Mouse (Mus musculus) stomach, postnatal 0 days (tissue): ENCODE results near the gene Chchd3.

ENCODE experiments used
- CTCF ChIP-seq: IDR thresholded peaks from 2 replicates; pipeline ENCODE4 v1.5.1; 2016; ENCODE audit warnings: antibody characterized with exemption, low read depth, mild to moderate bottlenecking, moderate library complexity
- EP300 ChIP-seq: optimal IDR thresholded peaks from 2 replicates; pipeline ENCODE3; 2016; ENCODE audit warnings: antibody characterized with exemption

DNA sequence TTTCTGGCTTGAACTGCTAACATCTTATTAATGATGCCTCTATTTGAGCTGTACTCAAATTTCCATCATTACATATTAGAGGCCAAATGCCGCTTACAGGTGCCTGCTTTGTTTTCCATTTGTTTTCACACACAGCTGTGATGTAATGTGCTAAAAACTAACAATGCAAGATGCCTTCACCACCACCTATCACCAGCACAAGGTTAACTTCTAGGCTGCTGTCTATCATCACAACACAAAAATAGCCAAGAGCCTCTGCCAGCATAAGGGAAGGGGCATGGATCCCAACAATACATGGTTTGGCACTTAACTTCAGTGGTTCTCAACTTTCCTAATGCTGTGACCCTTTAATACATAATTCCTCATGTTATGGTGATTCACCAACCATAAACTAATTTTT, 251.3 kb downstream of the Chchd3 start:
- TF ChIP-seq CTCF (no peak), EP300 (no peak)
